Mouse (Mus musculus) ES-Bruce4 (cell line): ENCODE measurements at regions not wholly inside any gene's neighbourhood (a gene's known extent, or its start where the extent isn't known, plus 50 kb on each side); places are given as distances from the start of the nearest gene placed in this dataset.

Experiments
- H3K27ac ChIP-seq: 2 replicates; pipeline ENCODE4 v1.5.1; 2012; ENCODE audit warnings: low read length, inconsistent platforms; ENCODE audit not compliant: insufficient read depth
- H3K27me3 ChIP-seq: 2 replicates; pipeline ENCODE4 v1.6.1; 2012; ENCODE audit warnings: mild to moderate bottlenecking, low read length, inconsistent platforms; ENCODE audit not compliant: control insufficient read depth, poor library complexity, insufficient read depth, severe bottlenecking
- H3K36me3 ChIP-seq: 2 replicates; pipeline ENCODE4 v1.6.1; 2012; ENCODE audit warnings: inconsistent platforms, mild to moderate bottlenecking, low read length, moderate library complexity; ENCODE audit not compliant: control insufficient read depth, poor library complexity, insufficient read depth, severe bottlenecking
- H3K4me1 ChIP-seq: one replicate; pipeline ENCODE4 v1.8.1; 2011; ENCODE audit warnings: low read length; ENCODE audit not compliant: control insufficient read depth, insufficient read depth
- H3K4me3 ChIP-seq: 2 replicates; pipeline ENCODE4 v1.5.1; 2011; ENCODE audit warnings: low read depth, mild to moderate bottlenecking, low read length
- H3K9ac ChIP-seq: 2 replicates; pipeline ENCODE4 v1.6.1; 2012; ENCODE audit warnings: low read depth, mild to moderate bottlenecking, inconsistent platforms; ENCODE audit not compliant: poor library complexity, severe bottlenecking
- H3K9me3 ChIP-seq: replicated peaks from 2 replicates; pipeline ENCODE4 v1.6.1; 2012; ENCODE audit warnings: mild to moderate bottlenecking, low read length, inconsistent platforms; ENCODE audit not compliant: control insufficient read depth, poor library complexity, insufficient read depth, severe bottlenecking
- CTCF ChIP-seq: IDR thresholded peaks from one replicate; pipeline ENCODE4 v1.8.1; 2011; ENCODE audit warnings: low read depth, low read length
- EP300 ChIP-seq: IDR thresholded peaks from 2 replicates; pipeline ENCODE4 v1.6.1; 2011; ENCODE audit warnings: low read depth, low read length; ENCODE audit not compliant: insufficient read depth
- POLR2A ChIP-seq: IDR thresholded peaks from one replicate; pipeline ENCODE4 v1.8.1; 2011; ENCODE audit warnings: low read length; ENCODE audit not compliant: insufficient read depth

GRCm38 (mm10) chr2:138640654-138641053 is 384.3 kb downstream of the Btbd3 start:
- no peaks in the 10 kb centered on the region for H3K36me3 ChIP-seq
- no peak overlapping the region for H3K4me3 ChIP-seq
- H3K9ac ChIP-seq, result no peak overlapping the region
- H3K27ac ChIP-seq, result no peak overlapping the region
- H3K9me3 ChIP-seq, result no peaks in the 10 kb centered on the region
- no peaks in the 10 kb centered on the region for H3K27me3 ChIP-seq
- no peak for TF ChIP-seq POLR2A
- no peak for TF ChIP-seq EP300
- TF ChIP-seq CTCF, result no peak
- no peaks in the 10 kb centered on the region for H3K4me1 ChIP-seq

DNA sequence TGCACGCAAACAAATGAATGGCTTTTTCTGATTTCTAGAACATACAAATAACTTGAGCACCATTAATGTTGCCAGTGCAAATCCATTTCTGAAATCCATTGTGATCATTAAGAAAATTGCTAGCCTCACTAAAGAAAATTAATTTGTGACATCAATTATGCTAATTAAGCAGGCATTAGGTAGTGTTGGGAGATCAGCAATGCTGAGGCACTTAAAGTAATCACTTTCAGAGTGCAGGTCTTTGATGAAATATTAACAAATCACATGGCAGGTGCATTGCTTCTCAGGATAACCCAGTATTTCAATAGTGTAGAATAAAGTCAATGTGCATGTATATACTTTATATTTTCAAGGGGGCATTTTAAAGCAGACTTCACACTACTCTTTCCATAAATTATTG is 385.0 kb downstream of the Btbd3 start:
- Histone ChIP-seq H3K27ac (no peak overlapping the region), H3K9ac (no peak overlapping the region), H3K27me3 (no peaks in the 10 kb centered on the region), H3K4me3 (no peak overlapping the region), H3K36me3 (no peaks in the 10 kb centered on the region), H3K9me3 (no peaks in the 10 kb centered on the region), H3K4me1 (no peaks in the 10 kb centered on the region)
- TF ChIP-seq CTCF, result no peak
- no peak for TF ChIP-seq EP300
- no peak for TF ChIP-seq POLR2A

- Histone ChIP-seq H3K36me3 (no peaks in the 10 kb centered on the region), H3K4me3 (no peak overlapping the region), H3K4me1 (no peaks in the 10 kb centered on the region), H3K9ac (no peak overlapping the region), H3K27ac (no peak overlapping the region), H3K27me3 (no peaks in the 10 kb centered on the region), H3K9me3 (no peaks in the 10 kb centered on the region)
- TF ChIP-seq POLR2A, result no peak
Observed at GRCm38 (mm10) chr2:138648616-138649015, 392.3 kb downstream of the Btbd3 start.

GRCm38 (mm10) chr2:138659376-138659775 is 403.0 kb downstream of the Btbd3 start:
- TF ChIP-seq EP300, result no peak
- no peak for TF ChIP-seq CTCF
- TF ChIP-seq POLR2A, result no peak
- no peak overlapping the region for H3K27ac ChIP-seq
- H3K27me3 ChIP-seq, result no peaks in the 10 kb centered on the region
- H3K36me3 ChIP-seq, result no peaks in the 10 kb centered on the region
- H3K4me1 ChIP-seq, result no peaks in the 10 kb centered on the region
- H3K9ac ChIP-seq, result no peak overlapping the region
- no peaks in the 10 kb centered on the region for H3K9me3 ChIP-seq
- H3K4me3 ChIP-seq, result no peak overlapping the region

DNA sequence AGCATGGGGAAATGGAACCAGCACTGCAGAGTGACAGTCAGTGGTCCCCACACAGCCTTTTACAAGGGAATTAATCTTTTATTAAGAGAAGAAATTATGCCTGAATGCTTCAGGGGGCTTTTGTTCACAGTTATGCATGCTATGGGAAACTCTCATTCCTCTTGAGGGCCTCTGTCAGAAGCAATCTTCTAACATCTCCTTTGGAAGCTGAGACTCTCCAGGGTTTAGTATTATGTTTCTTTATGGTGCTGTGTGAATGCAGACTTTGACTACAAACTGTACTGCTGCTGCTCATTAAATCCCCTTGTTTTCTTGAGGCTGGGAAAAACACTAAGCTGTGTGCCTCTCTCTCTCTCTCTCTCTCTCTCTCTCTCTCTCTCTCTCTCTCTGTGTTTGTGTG is 413.9 kb downstream of the Btbd3 start:
- Histone ChIP-seq H3K27me3 (no peaks in the 10 kb centered on the region), H3K9me3 (no peaks in the 10 kb centered on the region), H3K9ac (no peak overlapping the region), H3K4me1 (no peaks in the 10 kb centered on the region), H3K36me3 (no peaks in the 10 kb centered on the region), H3K27ac (no peak overlapping the region), H3K4me3 (no peak overlapping the region)
- TF ChIP-seq CTCF (no peak), POLR2A (no peak)

- Histone ChIP-seq H3K27ac (no peak overlapping the region), H3K9me3 (no peaks in the 10 kb centered on the region), H3K4me1 (no peaks in the 10 kb centered on the region), H3K27me3 (no peaks in the 10 kb centered on the region), H3K4me3 (no peak overlapping the region), H3K36me3 (no peaks in the 10 kb centered on the region), H3K9ac (no peak overlapping the region)
- no peak for TF ChIP-seq EP300
- TF ChIP-seq CTCF, result no peak
- TF ChIP-seq POLR2A, result no peak
Observed at GRCm38 (mm10) chr2:138674801-138675200, 418.4 kb downstream of the Btbd3 start.
